Mouse (Mus musculus) heart, adult 2 months (tissue): Measurements from ENCODE around the gene Bpgm.
A peak's percentile ranks its signal among the peaks of the same experiment; 100 is the strongest.

Source experiments
- CTCF ChIP-seq: fragments of 200-600 bp; IDR thresholded peaks from 2 replicates; pipeline ENCODE4 v1.8.1; 2022; ENCODE audit warnings: antibody characterized with exemption, mild to moderate bottlenecking, moderate library complexity
- EP300 ChIP-seq: fragments of 200-500 bp; IDR thresholded peaks from 2 replicates; pipeline ENCODE4 v1.6.1; 2011; ENCODE audit warnings: low read depth, low read length, control low read depth; ENCODE audit not compliant: insufficient read depth
- POLR2A ChIP-seq: fragments of 200-500 bp; IDR thresholded peaks from 2 replicates; pipeline ENCODE4 v1.6.1; 2011; ENCODE audit warnings: mild to moderate bottlenecking, low read depth, low read length, control low read depth; ENCODE audit not compliant: insufficient read depth

GRCm38 (mm10) chr6:34511410-34511809, 35.4 kb downstream of the Bpgm start:
- peak; percentile 74 for TF ChIP-seq CTCF
- no peak for TF ChIP-seq POLR2A
- TF ChIP-seq EP300 = no peak
